ENCODE assay signal across 22 mouse cellular contexts in genomic region chr19:45054892-45055690, GRCm38 (mm10). TPM values are rescaled to one million over a fixed set of nuclear protein-coding genes. Genes with fewer than 3 reads are reported as not detected.
A peak's percentile ranks its signal among the peaks of the same experiment; 100 is the strongest.
DNase-seq lines count a peak whose midpoint lies in the region; ATAC-seq and TF ChIP-seq lines count a peak whose summit lies in the region.
"Had no signal": no experiment of that assay in that cellular context is flagged by ENCODE, and none has a peak within 500 bp of the region (broad histone marks: within the 10 kb centered on the region; RNA-seq: fewer than 3 reads in every experiment).

No protein-coding gene starts in this region.

- intact Hi-C loops in left cerebral cortex, postnatal 4 days (cut with DNase I): no loop called here

- H3K4me3 ChIP-seq in embryonic facial prominence, embryonic 14.5 days (ENCODE audit: low read depth, low read length): no peak overlapping the region
- H3K4me3 ChIP-seq in kidney, adult 2 months (ENCODE audit: insufficient read depth, low read depth, low read length): no peak overlapping the region
- H3K4me3 ChIP-seq: forebrain, embryonic 12.5 days; heart, embryonic 10.5 days; limb, embryonic 15.5 days had no signal

- TF ChIP-seq POLR2A in kidney, adult 2 months (IDR thresholded peaks at IDR 0.05; ENCODE audit: low read depth, low read length): no peak

- TF ChIP-seq CTCF in kidney, adult 2 months (conservative IDR thresholded peaks at IDR 0.05; ENCODE audit: insufficient read depth, insufficient read length, low read depth, low read length): no peak

- peak; percentile 68 for DNase-seq in adrenal gland, adult 2 months
- DNase-seq in adrenal gland, adult 18-20 months (ENCODE audit: low spot score in 2 of 2): no peak
- peak; percentile 52 to 54 for DNase-seq in left cerebral cortex, adult 18-20 months (ENCODE audit: low spot score in 2 of 2)
- DNase-seq in left cerebral cortex, postnatal 4 days: no peak
- peak; percentile 91 for DNase-seq in 3T3-L1 (ENCODE audit: low read depth, low spot score)
- DNase-seq in embryonic facial prominence, embryonic 14.5 days (ENCODE audit: low spot score): no peak
- DNase-seq in kidney, adult 2 months: no peak
- DNase-seq in urinary bladder, adult 18-20 months (ENCODE audit: low spot score in 2 of 2): no peak
- DNase-seq: B cell, adult 2 months; cerebellum, adult 9-10 months; embryo, embryonic 11 days; gastrocnemius, postnatal 14 days; heart, postnatal 36 days; lung, adult 2 months; right cerebral cortex, postnatal 4 days; thymus, adult 2 months had no signal

- 72% methylated on average over 6 of the region's 6 CpGs for WGBS in embryonic facial prominence, embryonic 14.5 days
- 81% methylated on average over 6 of the region's 6 CpGs for whole genome bisulfite sequencing in kidney, adult 2 months

- no peaks in the 10 kb centered on the region for H3K27me3 ChIP-seq in embryonic facial prominence, embryonic 14.5 days (replicated peaks; ENCODE audit: control insufficient read depth, insufficient read depth, low read length)
- H3K27me3 ChIP-seq in kidney, adult 2 months (replicated peaks; ENCODE audit: control insufficient read depth, insufficient read depth, low read length): no peaks in the 10 kb centered on the region
- H3K27me3 ChIP-seq: limb, embryonic 15.5 days had no signal

- peak overlapping the region; percentile 35; the same call in 1 of the 2 replicates for H3K27ac ChIP-seq in embryonic facial prominence, embryonic 14.5 days (replicated peaks; ENCODE audit: low read depth, low read length)
- no peak overlapping the region for H3K27ac ChIP-seq in kidney, adult 2 months (ENCODE audit: insufficient read depth, low read depth, low read length)
- H3K27ac ChIP-seq: forebrain, embryonic 12.5 days; heart, embryonic 10.5 days; hindbrain, postnatal 0 days; kidney, postnatal 0 days had no signal

- no peak for ATAC-seq in embryonic facial prominence, embryonic 14.5 days (ENCODE audit: low read depth)
- ATAC-seq: hindbrain, postnatal 0 days had no signal

- no peak overlapping the region for H3K9ac ChIP-seq in embryonic facial prominence, embryonic 14.5 days (ENCODE audit: low read depth, low read length)
- H3K9ac ChIP-seq: forebrain, embryonic 12.5 days; limb, embryonic 15.5 days had no signal

- H3K36me3 ChIP-seq in embryonic facial prominence, embryonic 14.5 days (ENCODE audit: control insufficient read depth, insufficient read depth, low read length): peaks cover 38% of the 10 kb centered on the region
- no peaks in the 10 kb centered on the region for H3K36me3 ChIP-seq in kidney, adult 2 months (ENCODE audit: control insufficient read depth, insufficient read depth, low read length)

- H3K4me1 ChIP-seq in embryonic facial prominence, embryonic 14.5 days (ENCODE audit: control insufficient read depth, insufficient read depth, low read length): peaks cover 13% of the 10 kb centered on the region
- peaks cover 7% of the 10 kb centered on the region; the same call in 1 of the 2 replicates for H3K4me1 ChIP-seq in kidney, adult 2 months (ENCODE audit: control insufficient read depth, insufficient read depth, low read length)

- no peaks in the 10 kb centered on the region for H3K9me3 ChIP-seq in embryonic facial prominence, embryonic 14.5 days (ENCODE audit: control insufficient read depth, low read length)
- H3K9me3 ChIP-seq: forebrain, embryonic 12.5 days; heart, embryonic 10.5 days; limb, embryonic 15.5 days had no signal

- H3K4me2 ChIP-seq in embryonic facial prominence, embryonic 14.5 days (ENCODE audit: low read depth, low read length): no peak overlapping the region
- H3K4me2 ChIP-seq: forebrain, embryonic 12.5 days; limb, embryonic 15.5 days had no signal

RNA-seq across cellular contexts. Expression of gene Sfxn3, which starts 7.8 kb away (rescaled TPM):
- 10 to 100 TPM; 51.2 to 89.3 TPM for total RNA-seq in adrenal gland, adult 2 months (2021)
- polyA plus RNA-seq in adrenal gland, adult 2 months (2012; rRNA removed): 45.9 and 65.5 TPM in 2 replicates
- total RNA-seq in adrenal gland, adult 18-20 months (2021): 10 to 100 TPM; 50.1 to 51.8 TPM
- 100 to 1,000 TPM; 118 to 125 TPM for total RNA-seq in left cerebral cortex, adult 18-20 months (2021)
- total RNA-seq in left cerebral cortex, postnatal 4 days (2021): 100 to 1,000 TPM; 108 to 128 TPM
- polyA plus RNA-seq in embryonic facial prominence, embryonic 14.5 days (2014; fragmentation: Nextera tagmentation; extraction: Ambion mirVana): 28.1 and 31.1 TPM in 2 replicates
- polyA plus RNA-seq in kidney, adult 2 months (2012; rRNA removed): 20.8 and 23.5 TPM in 2 replicates

RNA-seq across cellular contexts. Expression of gene Pdzd7, which starts 9.6 kb away (rescaled TPM):
- total RNA-seq in adrenal gland, adult 2 months (2021): under 1 TPM in 1 of 2 experiments, not detected in 1; 0.09 TPM
- 0.62 and 0.65 TPM in 2 replicates for polyA plus RNA-seq in adrenal gland, adult 2 months (2012; rRNA removed)
- total RNA-seq in adrenal gland, adult 18-20 months (2021): under 1 TPM; 0.13 to 0.48 TPM
- 1 to 10 TPM; 4.3 to 5.6 TPM for total RNA-seq in left cerebral cortex, adult 18-20 months (2021)
- 1 to 10 TPM; 8.0 to 8.2 TPM for total RNA-seq in left cerebral cortex, postnatal 4 days (2021)
- polyA plus RNA-seq in embryonic facial prominence, embryonic 14.5 days (2014; fragmentation: Nextera tagmentation; extraction: Ambion mirVana): 0.32 and 0.67 TPM in 2 replicates
- 0.74 and 0.99 TPM in 2 replicates for polyA plus RNA-seq in kidney, adult 2 months (2012; rRNA removed)
- total RNA-seq: megakaryocyte progenitor cell, adult 5-6 weeks had no signal

RNA-seq across cellular contexts. Expression of gene Kazald1, which starts 19.9 kb away (rescaled TPM):
- 1 to 10 TPM; 2.2 to 6.0 TPM for total RNA-seq in adrenal gland, adult 2 months (2021)
- polyA plus RNA-seq in adrenal gland, adult 2 months (2012; rRNA removed): 9.8 and 11.1 TPM in 2 replicates
- total RNA-seq in adrenal gland, adult 18-20 months (2021): 1 to 10 TPM; 5.2 to 7.4 TPM
- total RNA-seq in left cerebral cortex, adult 18-20 months (2021): 1 to 10 TPM; 6.7 to 7.3 TPM
- 1 to 10 TPM in 1 of 2 experiments, under 1 TPM in 1; 0.70 to 1.8 TPM for total RNA-seq in left cerebral cortex, postnatal 4 days (2021)
- 51.5 and 64.9 TPM in 2 replicates for polyA plus RNA-seq in embryonic facial prominence, embryonic 14.5 days (2014; fragmentation: Nextera tagmentation; extraction: Ambion mirVana)
- 1.9 and 2.1 TPM in 2 replicates for polyA plus RNA-seq in kidney, adult 2 months (2012; rRNA removed)

RNA-seq across cellular contexts. Expression of gene Lzts2, which starts 40.9 kb away (rescaled TPM):
- total RNA-seq in adrenal gland, adult 2 months (2021): 100 to 1,000 TPM in 1 of 2 experiments, 10 to 100 TPM in 1; 52.8 to 111 TPM
- polyA plus RNA-seq in adrenal gland, adult 2 months (2012; rRNA removed): 313 and 342 TPM in 2 replicates
- total RNA-seq in adrenal gland, adult 18-20 months (2021): 10 to 100 TPM; 70.6 to 72.7 TPM
- 10 to 100 TPM; 39.9 to 43.2 TPM for total RNA-seq in left cerebral cortex, adult 18-20 months (2021)
- total RNA-seq in left cerebral cortex, postnatal 4 days (2021): 10 to 100 TPM; 30.2 to 35.1 TPM
- 51.2 and 56.1 TPM in 2 replicates for polyA plus RNA-seq in embryonic facial prominence, embryonic 14.5 days (2014; fragmentation: Nextera tagmentation; extraction: Ambion mirVana)
- 54.7 and 74.3 TPM in 2 replicates for polyA plus RNA-seq in kidney, adult 2 months (2012; rRNA removed)

RNA-seq across cellular contexts. Expression of gene Mrpl43, which starts 48.8 kb away (rescaled TPM):
- 10 to 100 TPM; 45.2 to 55.1 TPM for total RNA-seq in adrenal gland, adult 2 months (2021)
- polyA plus RNA-seq in adrenal gland, adult 2 months (2012; rRNA removed): 196 and 208 TPM in 2 replicates
- 10 to 100 TPM; 45.2 to 48.3 TPM for total RNA-seq in adrenal gland, adult 18-20 months (2021)
- 10 to 100 TPM; 38.9 to 44.2 TPM for total RNA-seq in left cerebral cortex, adult 18-20 months (2021)
- total RNA-seq in left cerebral cortex, postnatal 4 days (2021): 10 to 100 TPM; 41.3 to 41.6 TPM
- 47.4 and 49.2 TPM in 2 replicates for polyA plus RNA-seq in embryonic facial prominence, embryonic 14.5 days (2014; fragmentation: Nextera tagmentation; extraction: Ambion mirVana)
- 86.5 and 87.9 TPM in 2 replicates for polyA plus RNA-seq in kidney, adult 2 months (2012; rRNA removed)

Comparison
In these comparisons a context has a peak if more than half of its experiments do, and no peak if none do; other contexts are left out.
1. DNase-seq: peak in adrenal gland, adult 2 months (single experiment), left cerebral cortex, adult 18-20 months (2 of 2) and 3T3-L1 (single experiment); none in adrenal gland, adult 18-20 months (0 of 2), left cerebral cortex, postnatal 4 days (single experiment), embryonic facial prominence, embryonic 14.5 days (single experiment), kidney, adult 2 months (single experiment) and urinary bladder, adult 18-20 months (0 of 2).